Mouse (Mus musculus): ENCODE results near the gene Rhot2. TPM values are rescaled to one million over a fixed set of nuclear protein-coding genes. Genes with fewer than 3 reads are reported as not detected.

Rhot2 gene
- polyA plus RNA-seq, 2 experiments: 10.6 to 101 TPM

DNA sequence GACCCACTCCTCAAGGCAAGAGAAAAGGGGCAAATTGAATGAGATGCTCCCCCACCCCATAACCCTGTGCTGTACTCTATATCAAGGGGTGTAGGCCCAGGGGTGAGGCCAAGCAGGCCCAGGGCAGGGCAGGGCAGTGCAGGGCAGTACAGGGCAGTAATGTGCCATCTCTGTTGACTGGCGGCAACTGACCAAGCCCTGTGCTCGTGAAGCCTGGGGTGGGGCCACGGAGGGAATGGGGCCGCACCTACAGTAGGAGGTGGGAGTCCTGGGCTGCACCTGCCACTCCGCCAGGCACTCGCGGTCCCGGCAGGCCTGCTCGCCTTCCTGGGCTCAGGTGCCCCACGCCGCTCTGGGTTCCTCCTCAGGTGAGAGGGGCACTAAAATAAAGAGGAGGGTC, 20.6 kb upstream of the Rhot2 start:
- no peak for ATAC-seq (ENCODE audit: low FRiP score, low read depth)
- no peaks in the 10 kb centered on the region for H3K9me3 ChIP-seq (ENCODE audit: control insufficient read depth, low read length)

GRCm38 (mm10) chr17:25864311-25864710, 19.7 kb upstream of the Rhot2 start:
- 90% methylated on average over 14 of the region's 14 CpGs for WGBS
- no peak for ATAC-seq (ENCODE audit: low FRiP score, low read depth)
- H3K4me1 ChIP-seq (ENCODE audit: control insufficient read depth, insufficient read depth, low read length): peaks cover 25% of the 10 kb centered on the region
- TF ChIP-seq POLR2A (IDR thresholded peaks at IDR 0.05; ENCODE audit: borderline replicate concordance, extremely low read depth, insufficient read depth, insufficient read length): no peak
- H3K9me3 ChIP-seq (ENCODE audit: control insufficient read depth, low read length): no peaks in the 10 kb centered on the region
- no peaks in the 10 kb centered on the region for H3K27me3 ChIP-seq (ENCODE audit: control insufficient read depth, insufficient read depth, low read length)
- H3K4me3 ChIP-seq (replicated peaks; ENCODE audit: low read length): no peak overlapping the region
- no peak for DNase-seq (ENCODE audit: low spot score)
- no peaks in the 10 kb centered on the region for H3K36me3 ChIP-seq (ENCODE audit: control insufficient read depth, insufficient read depth, low read length)
- no peak overlapping the region for H3K4me2 ChIP-seq (replicated peaks; ENCODE audit: low read depth, low read length, severe bottlenecking)
- no peak overlapping the region for H3K9ac ChIP-seq (ENCODE audit: low read depth, low read length, severe bottlenecking)
- H3K27ac ChIP-seq (replicated peaks; ENCODE audit: low read depth, low read length): no peak overlapping the region

More for the DNA sequence above, 20.6 kb upstream of the Rhot2 start:
- Histone ChIP-seq H3K36me3 (ENCODE audit: control insufficient read depth, insufficient read depth, low read length) (no peaks in the 10 kb centered on the region), H3K27me3 (ENCODE audit: control insufficient read depth, insufficient read depth, low read length) (no peaks in the 10 kb centered on the region), H3K27ac (replicated peaks; ENCODE audit: low read depth, low read length) (no peak overlapping the region), H3K4me2 (replicated peaks; ENCODE audit: low read depth, low read length, severe bottlenecking) (no peak overlapping the region), H3K9ac (ENCODE audit: low read depth, low read length, severe bottlenecking) (no peak overlapping the region), H3K4me1 (ENCODE audit: control insufficient read depth, insufficient read depth, low read length) (peaks cover 22% of the 10 kb centered on the region), H3K4me3 (replicated peaks; ENCODE audit: low read length) (no peak overlapping the region)
- TF ChIP-seq POLR2A (IDR thresholded peaks at IDR 0.05; ENCODE audit: borderline replicate concordance, extremely low read depth, insufficient read depth, insufficient read length): no peak
- DNase-seq (ENCODE audit: low spot score): no peak
- WGBS: 85% methylated on average over 11 of the region's 11 CpGs

- Histone ChIP-seq H3K4me3 (replicated peaks; ENCODE audit: low read length) (no peak overlapping the region), H3K4me1 (ENCODE audit: control insufficient read depth, insufficient read depth, low read length) (peaks cover 20% of the 10 kb centered on the region), H3K27ac (replicated peaks; ENCODE audit: low read depth, low read length) (no peak overlapping the region), H3K9ac (ENCODE audit: low read depth, low read length, severe bottlenecking) (no peak overlapping the region), H3K36me3 (ENCODE audit: control insufficient read depth, insufficient read depth, low read length) (no peaks in the 10 kb centered on the region), H3K4me2 (replicated peaks; ENCODE audit: low read depth, low read length, severe bottlenecking) (no peak overlapping the region), H3K9me3 (ENCODE audit: control insufficient read depth, low read length) (no peaks in the 10 kb centered on the region), H3K27me3 (ENCODE audit: control insufficient read depth, insufficient read depth, low read length) (no peaks in the 10 kb centered on the region)
- DNase-seq (ENCODE audit: low spot score) (no peak), ATAC-seq (ENCODE audit: low FRiP score, low read depth) (no peak)
- WGBS: 85% methylated on average over 6 of the region's 6 CpGs
- no peak for TF ChIP-seq POLR2A (IDR thresholded peaks at IDR 0.05; ENCODE audit: borderline replicate concordance, extremely low read depth, insufficient read depth, insufficient read length)
Measured at GRCm38 (mm10) chr17:25863681-25864080, 19.0 kb upstream of the Rhot2 start.

DNA sequence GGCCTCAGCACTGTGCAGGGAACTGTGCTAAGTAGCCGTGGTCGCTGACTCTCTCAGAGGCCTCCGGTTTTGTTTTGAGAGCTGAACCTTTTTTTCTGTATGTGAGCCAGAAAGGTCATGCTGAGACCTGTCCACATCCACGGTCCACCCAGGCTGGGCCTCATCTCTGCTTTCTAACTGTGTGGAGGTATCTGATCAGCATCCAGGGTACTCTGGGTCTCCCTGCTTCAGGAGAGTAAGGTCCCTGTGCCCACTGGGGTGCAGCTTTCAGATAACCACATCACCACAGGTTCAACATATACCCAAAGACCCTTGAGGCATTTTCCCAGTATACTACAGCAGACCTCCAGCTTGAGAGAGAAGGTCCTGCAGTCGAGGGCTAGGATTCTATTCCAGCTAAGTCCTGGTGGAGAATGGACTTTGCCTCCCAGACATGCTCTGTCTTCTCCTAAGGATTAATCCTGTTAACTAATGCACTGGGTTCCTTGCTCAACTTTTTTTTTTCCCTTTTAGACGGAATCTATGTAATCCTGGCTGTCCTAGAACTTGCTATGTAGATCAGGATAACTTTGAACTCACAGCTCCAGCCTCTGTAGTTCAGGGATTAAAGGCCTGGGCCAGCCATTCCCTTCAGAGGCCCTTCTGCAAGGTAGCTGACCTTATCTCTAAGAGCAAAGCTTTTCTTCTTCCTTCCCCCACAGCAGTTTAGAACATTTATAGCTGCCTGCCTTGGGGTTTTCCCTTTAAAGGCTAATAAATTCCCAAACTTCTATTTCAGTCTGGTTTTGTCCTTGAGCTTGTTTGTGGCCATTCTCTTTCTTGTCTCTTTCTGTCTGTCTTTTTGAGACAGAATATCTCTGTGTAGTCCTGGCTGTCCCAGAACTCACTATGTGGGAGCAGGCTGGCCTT, 17.3 kb upstream of the Rhot2 start:
- H3K9ac ChIP-seq (ENCODE audit: low read depth, low read length, severe bottlenecking): peak overlapping the region; percentile 77
- H3K36me3 ChIP-seq (ENCODE audit: control insufficient read depth, insufficient read depth, low read length): no peaks in the 10 kb centered on the region
- peaks cover 13% of the 10 kb centered on the region for H3K4me1 ChIP-seq (ENCODE audit: control insufficient read depth, insufficient read depth, low read length)
- DNase-seq (ENCODE audit: low spot score): no peak
- WGBS: 5% methylated on average over 6 of the region's 6 CpGs
- ATAC-seq (ENCODE audit: low FRiP score, low read depth): no peak; the same call in none of the 2 replicates
- H3K4me3 ChIP-seq (replicated peaks; ENCODE audit: low read length): peak overlapping the region; percentile 63
- peak overlapping the region; percentile 86 for H3K27ac ChIP-seq (replicated peaks; ENCODE audit: low read depth, low read length)
- no peaks in the 10 kb centered on the region for H3K27me3 ChIP-seq (ENCODE audit: control insufficient read depth, insufficient read depth, low read length)
- H3K9me3 ChIP-seq (ENCODE audit: control insufficient read depth, low read length): no peaks in the 10 kb centered on the region
- H3K4me2 ChIP-seq (replicated peaks; ENCODE audit: low read depth, low read length, severe bottlenecking): peak overlapping the region; percentile 88
- TF ChIP-seq POLR2A (IDR thresholded peaks at IDR 0.05; ENCODE audit: borderline replicate concordance, extremely low read depth, insufficient read depth, insufficient read length): no peak

- H3K27me3 ChIP-seq (ENCODE audit: control insufficient read depth, insufficient read depth, low read length): no peaks in the 10 kb centered on the region
- H3K9me3 ChIP-seq (ENCODE audit: control insufficient read depth, low read length): no peaks in the 10 kb centered on the region
- 0 out of 2 replicates have a peak, but pooled peaks have one; percentile 51 for TF ChIP-seq POLR2A (IDR thresholded peaks at IDR 0.05; ENCODE audit: borderline replicate concordance, extremely low read depth, insufficient read depth, insufficient read length)
- peak within 1 kb of the TSS; percentile 77 for H3K9ac ChIP-seq (ENCODE audit: low read depth, low read length, severe bottlenecking)
- peak; percentile 95 for ATAC-seq (ENCODE audit: low FRiP score, low read depth)
- H3K36me3 ChIP-seq (ENCODE audit: control insufficient read depth, insufficient read depth, low read length): 0 out of 2 replicates have a peak, but pooled peaks cover 1% of the 10 kb centered on the region
- H3K4me3 ChIP-seq (replicated peaks; ENCODE audit: low read length): peak within 1 kb of the TSS; percentile 63
- H3K4me2 ChIP-seq (replicated peaks; ENCODE audit: low read depth, low read length, severe bottlenecking): peak within 1 kb of the TSS; percentile 88
- DNase-seq (ENCODE audit: low spot score): peak; percentile 94
- peak within 1 kb of the TSS; percentile 86 for H3K27ac ChIP-seq (replicated peaks; ENCODE audit: low read depth, low read length)
- WGBS: 4% methylated on average over 43 of the region's 65 CpGs
- peaks cover 13% of the 10 kb centered on the region for H3K4me1 ChIP-seq (ENCODE audit: control insufficient read depth, insufficient read depth, low read length)
Measured at GRCm38 (mm10) chr17:25860832-25861703, 16.4 kb upstream of the Rhot2 start, which contains the start of gene Wdr90. Gene Wdr90 (minus strand): TSS chr17:25861501.
